Mouse (Mus musculus) cerebellum, adult 9-10 months (tissue): ENCODE measurements around the gene Ppp1r3a.
"Not testable (repeated sequence)": the region's sequence is repeated elsewhere in the genome, so short reads cannot be mapped to it uniquely, and the experiment has no call there.

Experiments
- DNase-seq: peaks from one replicate; pipeline ENCODE4 v3.0.0; 2022

The Ppp1r3a gene

GRCm38 (mm10) chr6:14754901-14755591, at the start of gene Ppp1r3a:
Gene Ppp1r3a, minus strand, starts transcription at chr6:14755274.
- DNase-seq: no peak

DNA sequence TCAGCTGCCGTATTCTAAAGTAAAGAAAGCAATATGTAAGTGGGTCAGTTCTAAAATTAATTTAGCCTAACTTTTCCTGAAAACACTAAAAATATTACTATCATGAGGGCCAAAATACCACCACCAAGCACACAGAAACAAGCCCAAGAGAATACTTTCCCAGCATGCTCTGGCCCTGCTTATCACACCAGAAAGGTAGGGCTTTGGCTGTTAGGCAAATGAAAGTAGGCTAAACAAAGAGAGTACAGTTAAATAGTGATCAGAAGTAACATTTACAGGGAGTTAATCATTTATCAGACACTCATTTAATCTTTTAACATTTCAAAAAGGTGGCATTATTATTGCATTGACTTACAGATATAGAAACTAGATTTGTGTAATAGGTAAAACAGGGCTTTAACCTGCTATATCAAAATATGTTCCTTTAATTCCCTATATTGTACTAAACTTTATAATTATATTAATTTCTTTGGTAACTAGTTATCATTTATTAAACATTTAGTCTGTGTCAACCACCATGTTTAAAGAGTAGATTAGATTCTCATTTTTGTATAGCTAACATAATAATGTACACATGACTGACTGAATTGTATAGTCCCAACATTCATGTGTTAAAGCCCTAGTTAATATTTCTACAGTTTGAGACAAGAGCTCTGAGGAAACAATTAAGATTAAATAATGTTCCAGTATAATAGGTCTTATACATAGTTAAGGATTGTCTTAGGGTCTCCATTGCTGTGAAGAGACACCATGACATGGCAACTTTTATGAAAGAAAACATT, 32.3 kb upstream of the Ppp1r3a start:
- DNase-seq: no peak

DNA sequence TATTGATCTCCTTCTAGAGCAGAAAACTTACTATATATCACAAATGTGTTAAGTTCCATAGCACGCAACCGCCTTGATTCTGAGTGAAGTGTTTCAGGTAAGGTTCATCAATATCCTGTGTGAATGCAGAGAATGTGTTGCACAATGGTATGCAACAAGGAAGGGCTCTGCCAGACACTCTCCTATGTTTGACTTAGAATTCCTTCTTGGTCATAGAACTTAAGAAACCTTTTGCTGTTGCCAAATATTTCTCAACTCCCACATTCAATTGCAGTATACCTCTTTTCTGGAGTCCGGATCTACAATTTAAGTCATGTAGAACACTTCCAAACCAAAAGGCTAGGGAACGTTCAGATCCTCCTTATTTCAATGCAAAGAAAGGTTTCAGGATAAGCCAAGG, 22.8 kb upstream of the Ppp1r3a start:
- DNase-seq: no peak

DNA sequence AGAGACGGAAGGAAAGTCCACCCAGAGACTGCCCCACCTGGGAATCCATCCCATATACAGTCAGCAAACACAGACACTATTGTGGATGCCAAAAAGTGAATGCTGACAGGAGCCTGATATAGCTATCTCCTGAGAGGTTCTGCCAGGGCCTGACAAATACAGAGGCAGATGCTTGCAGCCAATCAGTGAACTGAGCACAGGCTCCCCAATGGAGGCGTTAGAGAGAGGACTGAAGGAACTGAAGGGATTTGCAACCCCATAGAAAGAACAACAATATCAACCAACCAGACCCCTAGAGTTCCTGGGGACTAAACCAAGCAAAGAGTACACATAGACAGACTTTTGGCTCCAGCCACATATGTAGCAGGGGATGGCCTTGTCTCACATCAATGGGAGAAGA, 16.6 kb upstream of the Ppp1r3a start:
- DNase-seq: no peak

DNA sequence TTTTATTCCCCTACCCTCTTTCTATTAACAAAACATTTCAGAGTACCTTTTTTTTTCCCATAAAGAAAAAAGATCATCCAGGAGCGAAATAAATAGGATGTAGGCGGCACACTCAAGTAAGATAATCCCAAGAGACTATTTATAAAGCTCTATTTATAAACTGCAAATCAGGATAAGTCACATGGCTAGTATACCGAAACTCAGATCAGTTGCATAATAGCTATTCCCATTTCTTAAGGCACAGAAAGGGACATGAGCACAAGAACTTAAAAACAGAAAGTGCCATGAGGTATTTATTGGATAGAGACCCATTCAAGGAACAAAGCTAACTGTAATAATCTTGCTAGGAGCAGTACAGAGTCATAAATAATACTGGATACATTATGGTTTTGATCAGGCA, 2.4 kb upstream of the Ppp1r3a start:
- DNase-seq: no peak

DNA sequence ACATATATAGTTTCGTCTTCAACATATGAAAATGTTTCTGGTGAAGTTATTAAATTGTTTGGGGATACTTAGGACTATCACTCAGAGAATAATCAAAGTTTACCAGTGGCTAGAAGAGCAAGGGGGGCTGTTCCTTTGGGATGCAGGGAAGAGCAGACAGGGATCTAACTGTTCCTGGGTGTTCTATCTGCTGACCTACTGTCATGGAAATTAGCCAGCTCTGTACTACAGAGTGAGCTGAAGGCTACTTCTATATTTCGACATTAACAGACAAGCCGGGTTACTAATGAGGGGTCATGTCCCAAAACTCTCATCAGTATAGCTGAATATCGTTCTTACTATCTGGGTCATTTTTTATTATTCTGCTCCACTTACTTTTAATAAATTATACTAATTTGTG, 1.6 kb downstream of the Ppp1r3a start:
- DNase-seq: no peak

GRCm38 (mm10) chr6:14752211-14752610, 2.9 kb downstream of the Ppp1r3a start:
- DNase-seq: no peak

GRCm38 (mm10) chr6:14747000-14747399, 8.1 kb downstream of the Ppp1r3a start:
- DNase-seq: no peak

DNA sequence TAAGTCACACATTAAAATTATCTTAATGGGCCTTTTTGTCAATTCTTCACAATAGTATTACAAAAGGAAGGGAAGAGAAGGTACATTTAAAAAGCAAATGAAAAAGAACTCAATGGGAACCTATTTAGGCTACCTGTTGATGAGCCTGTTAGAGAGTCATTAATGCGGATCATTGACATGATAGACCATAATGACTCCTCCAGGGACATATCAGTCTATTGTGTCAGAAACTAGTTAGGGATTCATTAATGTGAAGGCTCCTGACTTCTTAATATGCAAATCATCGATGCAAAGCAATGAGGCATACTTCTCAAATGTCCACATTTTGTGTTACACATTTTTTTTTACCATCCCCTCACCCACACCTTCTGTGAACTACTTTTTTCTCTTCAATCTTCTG, 19.1 kb downstream of the Ppp1r3a start:
- no peak for DNase-seq

GRCm38 (mm10) chr6:14731011-14731410, 24.1 kb downstream of the Ppp1r3a start:
- no peak for DNase-seq

DNA sequence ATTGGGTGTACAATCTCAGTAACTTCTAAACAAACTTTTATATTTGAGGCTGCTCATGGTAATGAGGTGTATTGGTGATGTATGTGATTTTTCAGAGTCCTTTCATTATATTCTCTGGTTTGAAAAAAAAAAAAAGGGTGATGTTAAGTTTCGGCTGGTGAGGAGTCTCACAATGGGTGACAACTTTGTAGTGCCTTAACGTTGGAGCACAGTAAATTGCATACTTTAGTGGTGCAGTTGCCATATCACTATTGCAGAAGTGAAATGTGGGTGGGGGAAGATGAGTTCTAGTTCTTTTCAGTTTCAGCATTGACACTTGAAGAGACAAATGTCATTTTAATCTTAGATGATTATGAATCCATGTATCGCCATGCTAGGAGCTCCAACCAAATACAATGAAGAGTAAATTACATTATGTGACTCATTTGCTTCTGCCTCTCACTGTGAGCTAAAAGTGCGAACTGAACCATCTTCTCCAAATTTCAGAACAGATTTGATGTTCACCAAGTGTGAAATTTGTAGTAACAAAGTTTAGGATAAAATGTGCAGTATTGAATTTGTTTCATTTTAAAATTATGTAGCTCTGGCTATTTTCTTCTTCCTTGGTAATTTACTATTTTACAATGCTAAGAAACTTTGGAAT, 34.2 kb downstream of the Ppp1r3a start:
- DNase-seq: no peak

DNA sequence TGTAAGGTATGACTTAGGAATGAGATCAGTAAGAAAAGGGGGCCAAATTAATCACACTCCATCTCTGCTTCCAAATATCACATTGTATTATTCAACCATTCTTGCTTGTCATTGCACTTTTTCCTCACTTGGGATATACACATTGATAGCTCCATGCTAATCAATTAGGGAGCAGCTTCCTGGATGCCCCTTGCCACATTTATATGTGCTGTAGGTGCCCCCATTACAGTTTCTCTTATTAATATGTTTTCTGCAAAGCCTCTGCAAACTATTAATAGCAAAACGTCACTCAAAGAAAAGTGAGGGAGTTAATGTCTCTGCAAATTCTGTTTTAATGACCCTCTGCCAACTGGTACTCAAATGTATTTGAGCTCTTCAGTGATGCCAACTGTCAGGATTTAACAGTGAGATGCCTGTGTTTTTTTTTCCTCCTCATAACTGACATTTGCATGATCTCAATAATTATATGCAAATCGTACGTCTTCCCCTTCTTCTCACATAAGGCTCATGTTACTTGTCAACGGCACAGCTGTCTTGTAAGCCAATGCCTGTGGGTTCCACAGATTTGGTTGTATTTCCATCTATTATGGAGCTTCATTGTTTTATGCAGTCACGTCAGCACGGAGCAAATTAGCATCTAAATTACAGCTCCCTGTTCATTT, 34.8 kb downstream of the Ppp1r3a start:
- DNase-seq: no peak

- DNase-seq: no peak
Measured at GRCm38 (mm10) chr6:14715129-14715989, 39.7 kb downstream of the Ppp1r3a start.

GRCm38 (mm10) chr6:14712146-14712545, 42.9 kb downstream of the Ppp1r3a start:
- DNase-seq: no peak

DNA sequence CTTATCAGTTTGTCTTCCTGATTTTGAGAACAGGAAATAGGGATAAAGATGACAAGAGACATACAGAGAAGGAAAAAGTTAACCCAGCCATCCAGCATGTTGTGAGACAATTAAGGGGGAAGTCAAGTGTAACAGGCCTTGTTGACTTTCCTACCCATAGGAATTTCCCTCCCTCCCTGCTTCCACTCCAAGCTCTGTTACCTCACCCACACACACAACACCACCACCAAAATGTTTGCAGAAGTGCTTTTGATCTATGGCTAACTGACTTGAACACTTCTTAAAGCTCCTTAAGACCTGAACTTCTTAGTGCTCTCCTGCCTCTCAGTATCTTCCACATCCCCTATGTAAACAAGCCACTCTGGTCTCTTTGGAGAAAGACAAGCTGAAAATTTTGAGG, 55.0 kb downstream of the Ppp1r3a start:
- no peak for DNase-seq

- DNase-seq: not testable (repeated sequence)
Measured at GRCm38 (mm10) chr6:14679231-14679887, 75.7 kb downstream of the Ppp1r3a start.

- not testable (repeated sequence) for DNase-seq
Measured at GRCm38 (mm10) chr6:14668966-14669365, 86.1 kb downstream of the Ppp1r3a start.

DNA sequence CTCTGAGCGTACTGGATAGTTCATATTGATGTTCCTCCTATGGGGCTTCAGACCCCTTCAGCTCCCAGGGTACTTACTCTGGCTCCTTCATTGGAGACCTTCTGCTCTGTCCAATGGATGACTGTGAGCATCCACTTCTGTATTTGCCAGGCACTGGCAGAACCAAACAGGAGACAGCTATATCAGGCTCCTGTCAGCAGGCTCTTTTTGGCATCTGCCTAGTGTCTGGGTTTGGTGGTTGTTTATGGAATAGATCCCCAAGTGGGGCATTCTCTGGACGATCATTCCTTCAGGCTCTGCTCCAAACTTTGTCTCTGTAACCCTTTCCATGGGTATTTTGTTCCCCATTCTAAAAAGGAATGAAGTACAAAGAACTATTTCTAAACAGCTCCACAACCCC, 87.4 kb downstream of the Ppp1r3a start:
- DNase-seq: not testable (repeated sequence)
